Mouse (Mus musculus) natural killer cell, adult 2 months (primary cell): ENCODE measurements at regions not wholly inside any gene's neighbourhood (a gene's known extent, or its start where the extent isn't known, plus 50 kb on each side); places are given as distances from the start of the nearest gene placed in this dataset.

Source experiments
- DNase-seq, 2 experiments: peaks; one replicate each; pipeline ENCODE4 v3.0.0; 2022; ENCODE audit warnings: low spot score in 2 of 2

DNA sequence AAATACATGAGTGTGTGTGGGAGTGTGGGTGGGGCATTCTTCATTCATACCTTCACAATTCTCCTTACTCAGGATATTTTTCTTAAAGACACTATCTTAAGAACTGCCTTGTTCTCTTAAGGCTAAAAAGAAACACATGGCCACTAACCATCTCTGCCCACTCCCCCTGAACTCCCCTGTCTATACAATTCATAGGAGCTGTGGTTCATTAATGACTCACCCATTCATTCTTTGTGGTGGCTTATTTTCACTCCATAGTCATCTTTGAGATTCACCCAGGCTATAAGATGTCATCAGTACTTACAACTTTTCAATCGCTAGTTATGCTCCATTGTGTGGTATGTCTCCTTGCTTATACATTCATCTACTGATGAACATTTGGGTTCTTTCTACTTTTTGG is 97.7 kb upstream of the Spred1 start:
- no peak for DNase-seq

- no peak for DNase-seq
Measured at GRCm38 (mm10) chr2:117027071-117027470, 94.1 kb upstream of the Spred1 start.

GRCm38 (mm10) chr2:117028771-117029170 is 92.4 kb upstream of the Spred1 start:
- DNase-seq = no peak

GRCm38 (mm10) chr2:117036197-117036872 is 84.8 kb upstream of the Spred1 start:
- no peak for DNase-seq

DNA sequence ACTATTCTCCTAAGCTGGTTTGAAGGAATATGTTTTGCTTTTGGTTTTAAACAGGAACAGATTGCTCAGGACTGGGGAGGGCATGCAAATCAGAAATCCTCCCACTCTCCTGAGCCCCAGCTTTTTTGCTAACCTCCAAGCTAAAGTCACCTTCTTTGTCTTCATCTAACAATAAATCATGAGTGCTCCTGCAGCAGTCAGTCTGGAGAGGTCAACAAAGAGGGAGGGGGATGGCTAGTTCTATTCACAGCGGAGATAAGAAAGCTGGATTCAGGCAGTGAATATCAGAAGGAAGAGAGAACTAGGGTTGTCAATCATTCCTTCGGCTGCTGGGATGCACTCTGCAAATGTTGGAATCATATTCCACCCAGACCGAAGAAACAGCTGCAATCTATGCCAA is 81.0 kb upstream of the Spred1 start:
- DNase-seq = no peak

DNA sequence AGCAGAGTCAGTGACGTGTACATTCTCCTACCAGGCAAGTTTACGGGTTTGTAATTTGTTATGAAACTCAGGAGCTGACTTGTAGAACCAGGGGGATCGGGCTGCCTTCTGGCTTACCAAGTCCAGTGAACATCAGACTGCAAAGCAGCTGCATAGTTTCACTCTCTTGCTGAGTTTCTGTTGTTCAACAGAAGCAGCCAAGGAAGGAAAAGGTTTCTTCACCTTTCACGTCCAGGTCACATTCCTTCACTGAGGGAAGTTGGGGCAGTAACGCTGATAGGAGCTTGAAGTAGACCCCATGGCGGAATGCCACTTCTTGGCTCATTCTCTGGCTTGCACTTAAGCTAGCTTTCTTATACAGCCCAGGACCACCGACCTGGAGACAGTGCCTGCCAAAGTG is 77.3 kb upstream of the Spred1 start:
- no peak for DNase-seq

GRCm38 (mm10) chr2:117048290-117048730 is 72.9 kb upstream of the Spred1 start:
- DNase-seq = no peak

DNA sequence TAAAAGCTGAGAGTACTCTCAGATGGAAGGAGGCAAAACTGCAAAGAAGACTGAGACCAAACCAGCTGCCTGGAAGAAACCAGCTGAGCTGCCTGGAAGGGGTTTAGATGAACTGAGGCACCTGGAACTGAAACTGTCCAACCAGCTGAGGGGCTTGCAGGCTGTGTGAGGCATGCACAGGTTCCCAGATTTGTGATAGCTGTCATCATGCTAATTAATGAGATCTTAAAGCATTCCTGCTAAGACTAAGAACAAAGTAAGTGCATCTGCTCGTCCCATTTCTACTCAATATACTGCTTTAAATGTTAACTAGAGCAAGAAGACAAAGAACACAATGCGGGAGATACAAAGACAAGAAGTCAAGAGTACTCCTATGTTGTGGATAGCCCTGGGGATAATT is 71.1 kb upstream of the Spred1 start:
- DNase-seq = no peak

DNA sequence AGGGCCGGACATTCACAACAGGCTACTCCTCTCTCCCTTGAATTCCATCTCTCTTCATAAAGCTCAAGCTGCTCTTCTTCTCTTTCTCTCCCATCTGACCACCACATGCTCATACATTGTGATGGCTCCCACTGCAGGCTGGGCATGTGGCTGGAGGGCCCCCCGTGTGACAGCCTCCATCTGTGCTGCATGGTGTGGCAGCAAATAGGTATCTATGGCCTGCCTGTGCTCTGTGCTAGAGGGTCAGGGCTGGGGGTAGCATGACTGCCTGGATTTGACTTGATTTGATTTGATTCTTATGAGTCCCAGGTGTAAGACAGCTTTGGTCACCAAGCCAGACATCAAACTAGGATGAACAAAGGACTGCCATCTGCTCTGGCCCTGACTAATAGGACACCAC is 57.0 kb upstream of the Spred1 start:
- no peak for DNase-seq

DNA sequence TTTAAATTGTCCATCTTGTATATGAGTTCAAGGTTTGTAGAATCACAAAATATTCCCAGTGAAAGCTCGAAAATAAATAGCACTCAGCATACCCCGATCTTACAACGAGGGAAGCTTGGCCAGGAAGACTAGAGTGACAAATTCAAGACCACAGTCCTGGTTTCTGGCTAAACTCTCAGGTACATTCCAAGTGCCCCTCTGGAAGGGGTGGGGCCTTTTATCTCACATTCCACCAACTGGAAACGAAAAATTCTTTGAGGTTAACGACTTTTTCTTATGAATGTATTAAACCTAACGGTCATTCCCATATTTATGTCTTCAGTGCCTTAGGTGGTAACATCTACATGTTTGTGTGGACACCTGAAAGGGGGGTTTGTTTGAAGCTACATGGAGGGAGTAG is 50.8 kb upstream of the Spred1 start:
- no peak for DNase-seq

DNA sequence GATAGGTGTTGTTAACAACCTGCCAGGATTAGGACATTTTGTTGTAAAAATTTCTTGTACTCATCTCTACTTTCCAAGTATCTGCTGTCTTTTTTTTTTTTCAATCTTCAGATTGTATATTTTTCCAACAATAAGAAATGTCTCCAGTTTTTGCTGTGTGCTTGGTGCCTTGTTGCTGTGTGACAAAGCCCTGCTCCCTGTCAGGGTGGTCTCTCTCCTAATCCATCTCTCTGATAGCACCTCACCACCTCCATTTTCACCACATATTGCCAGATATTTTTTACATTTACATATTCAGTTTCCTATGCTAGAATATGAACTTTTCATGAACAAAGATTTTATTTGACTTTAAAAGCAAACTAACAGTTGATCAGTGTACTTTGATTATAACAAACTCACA is 50.1 kb upstream of the Spred1 start:
- DNase-seq = no peak
